Mouse (Mus musculus): Measurements from ENCODE around the gene Anks1b.

Gene Anks1b

GRCm38 (mm10) chr10:90830591-90831287, 957.4 kb downstream of the Anks1b start:
- Histone ChIP-seq H3K27me3 (ENCODE audit: control insufficient read depth, insufficient read depth, low read length, poor library complexity, severe bottlenecking) (no peaks in the 10 kb centered on the region), H3K36me3 (ENCODE audit: control insufficient read depth, insufficient read depth, low read length, poor library complexity, severe bottlenecking) (no peaks in the 10 kb centered on the region)
- DNase-seq (ENCODE audit: low read depth, low spot score): no peak

DNA sequence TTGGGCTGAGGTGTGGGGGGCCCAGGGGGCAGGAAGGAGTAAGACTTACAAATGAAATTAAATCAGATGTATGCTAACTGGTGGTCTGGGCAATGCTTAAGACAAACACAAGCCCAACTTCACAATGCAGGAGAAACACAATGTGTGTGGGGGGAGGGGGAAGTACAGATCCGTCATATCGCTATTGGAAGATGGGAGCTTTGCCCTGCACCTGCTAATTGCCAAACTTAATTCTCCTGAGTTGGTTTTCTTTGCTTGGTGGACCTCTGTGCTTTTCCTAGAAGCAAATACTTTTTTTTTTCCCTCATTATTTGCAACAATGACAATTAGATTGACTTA, 957.9 kb downstream of the Anks1b start:
- no peaks in the 10 kb centered on the region for H3K27me3 ChIP-seq (ENCODE audit: control insufficient read depth, insufficient read depth, low read length, poor library complexity, severe bottlenecking)
- H3K36me3 ChIP-seq (ENCODE audit: control insufficient read depth, insufficient read depth, low read length, poor library complexity, severe bottlenecking): no peaks in the 10 kb centered on the region
- DNase-seq (ENCODE audit: low read depth, low spot score): no peak

- no peak for DNase-seq (ENCODE audit: low read depth, low spot score)
- Histone ChIP-seq H3K36me3 (ENCODE audit: control insufficient read depth, insufficient read depth, low read length, poor library complexity, severe bottlenecking) (no peaks in the 10 kb centered on the region), H3K27me3 (ENCODE audit: control insufficient read depth, insufficient read depth, low read length, poor library complexity, severe bottlenecking) (no peaks in the 10 kb centered on the region)
These were observed 961.0 kb downstream of the Anks1b start for GRCm38 (mm10) chr10:90834306-90834705.

GRCm38 (mm10) chr10:90835195-90835594, 961.9 kb downstream of the Anks1b start:
- H3K27me3 ChIP-seq (ENCODE audit: control insufficient read depth, insufficient read depth, low read length, poor library complexity, severe bottlenecking): no peaks in the 10 kb centered on the region
- DNase-seq (ENCODE audit: low read depth, low spot score): no peak
- no peaks in the 10 kb centered on the region for H3K36me3 ChIP-seq (ENCODE audit: control insufficient read depth, insufficient read depth, low read length, poor library complexity, severe bottlenecking)

DNA sequence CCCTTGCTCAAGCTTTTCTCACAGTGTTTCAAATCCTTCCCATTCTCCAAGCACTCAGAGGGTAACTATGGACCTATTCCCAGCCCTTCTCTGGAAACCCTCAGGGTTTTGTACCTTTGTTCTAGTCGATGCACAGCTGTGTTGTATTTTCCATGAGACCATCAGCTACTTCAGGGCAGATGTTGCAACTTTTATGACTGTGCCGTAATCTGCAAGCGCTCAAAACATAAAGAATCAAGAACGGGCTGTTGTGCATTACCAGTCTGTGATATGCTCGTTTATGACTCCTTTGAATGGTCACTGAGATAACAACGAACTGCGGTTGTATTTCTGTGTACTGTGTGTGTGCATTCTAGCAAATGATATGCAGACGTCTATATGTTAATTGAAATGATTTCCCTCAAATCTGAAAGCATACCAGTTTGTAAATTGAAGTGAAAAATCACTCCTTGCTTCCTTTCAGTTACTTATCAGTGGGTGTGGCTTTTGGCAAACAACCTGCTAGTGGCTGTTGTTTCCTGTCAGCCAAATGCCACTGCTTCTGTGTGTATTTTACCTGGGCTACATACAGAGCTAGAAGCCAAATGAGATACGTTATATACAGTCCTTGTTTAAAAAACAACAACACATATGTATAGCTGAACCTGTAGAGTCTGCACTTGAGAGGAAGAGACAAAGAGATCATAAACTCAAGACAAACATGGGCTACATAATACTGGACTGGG, 966.5 kb downstream of the Anks1b start:
- no peak for DNase-seq (ENCODE audit: low read depth, low spot score)
- no peaks in the 10 kb centered on the region for H3K36me3 ChIP-seq (ENCODE audit: control insufficient read depth, insufficient read depth, low read length, poor library complexity, severe bottlenecking)
- no peaks in the 10 kb centered on the region for H3K27me3 ChIP-seq (ENCODE audit: control insufficient read depth, insufficient read depth, low read length, poor library complexity, severe bottlenecking)

- Histone ChIP-seq H3K27me3 (ENCODE audit: control insufficient read depth, insufficient read depth, low read length, poor library complexity, severe bottlenecking) (no peaks in the 10 kb centered on the region), H3K36me3 (ENCODE audit: control insufficient read depth, insufficient read depth, low read length, poor library complexity, severe bottlenecking) (no peaks in the 10 kb centered on the region)
- DNase-seq (ENCODE audit: low read depth, low spot score): no peak
These were observed 969.1 kb downstream of the Anks1b start for GRCm38 (mm10) chr10:90842398-90842797.

DNA sequence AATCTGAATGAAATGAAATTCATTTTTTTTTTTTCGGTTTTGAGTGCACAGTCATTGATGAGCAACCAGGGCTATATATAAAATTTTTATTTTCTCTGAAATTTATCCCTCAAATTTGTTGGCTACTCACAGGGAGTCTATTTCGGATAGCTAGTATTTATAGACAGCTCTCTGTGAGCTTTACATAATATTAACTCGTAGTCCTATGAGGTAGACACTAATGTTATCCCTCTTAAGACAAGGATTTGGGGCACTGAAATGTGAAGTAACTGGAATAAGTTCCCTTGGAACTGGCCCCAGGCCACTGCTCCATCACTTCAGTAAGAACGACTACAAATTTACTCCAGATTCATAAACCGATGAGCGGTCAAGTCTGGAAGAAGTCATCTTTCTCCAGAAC, 977.8 kb downstream of the Anks1b start:
- DNase-seq (ENCODE audit: low read depth, low spot score): no peak
- H3K36me3 ChIP-seq (ENCODE audit: control insufficient read depth, insufficient read depth, low read length, poor library complexity, severe bottlenecking): no peaks in the 10 kb centered on the region
- H3K27me3 ChIP-seq (ENCODE audit: control insufficient read depth, insufficient read depth, low read length, poor library complexity, severe bottlenecking): no peaks in the 10 kb centered on the region

GRCm38 (mm10) chr10:90851999-90852398, 978.7 kb downstream of the Anks1b start:
- no peaks in the 10 kb centered on the region for H3K36me3 ChIP-seq (ENCODE audit: control insufficient read depth, insufficient read depth, low read length, poor library complexity, severe bottlenecking)
- DNase-seq (ENCODE audit: low read depth, low spot score): no peak
- H3K27me3 ChIP-seq (ENCODE audit: control insufficient read depth, insufficient read depth, low read length, poor library complexity, severe bottlenecking): no peaks in the 10 kb centered on the region

DNA sequence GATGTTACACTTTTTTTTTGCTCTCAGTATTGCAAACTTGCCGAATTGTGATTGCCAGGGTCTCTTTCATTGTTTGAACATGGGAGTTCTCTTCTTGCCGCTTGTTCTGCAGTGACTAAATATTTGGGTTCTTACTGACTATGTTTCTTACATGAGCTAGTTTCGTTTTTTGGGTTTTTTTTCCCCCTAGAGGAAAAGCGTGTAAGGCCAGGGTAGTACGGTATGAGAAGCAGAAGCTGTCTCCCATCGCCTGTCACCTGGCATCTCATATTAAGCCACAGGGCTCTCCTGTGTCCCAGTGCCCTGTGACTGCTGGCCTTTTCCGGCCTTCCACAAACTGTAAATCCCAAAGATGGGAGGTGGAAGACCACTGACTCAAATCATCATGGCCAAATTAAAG, 979.1 kb downstream of the Anks1b start:
- H3K36me3 ChIP-seq (ENCODE audit: control insufficient read depth, insufficient read depth, low read length, poor library complexity, severe bottlenecking): no peaks in the 10 kb centered on the region
- DNase-seq (ENCODE audit: low read depth, low spot score): no peak
- no peaks in the 10 kb centered on the region for H3K27me3 ChIP-seq (ENCODE audit: control insufficient read depth, insufficient read depth, low read length, poor library complexity, severe bottlenecking)

DNA sequence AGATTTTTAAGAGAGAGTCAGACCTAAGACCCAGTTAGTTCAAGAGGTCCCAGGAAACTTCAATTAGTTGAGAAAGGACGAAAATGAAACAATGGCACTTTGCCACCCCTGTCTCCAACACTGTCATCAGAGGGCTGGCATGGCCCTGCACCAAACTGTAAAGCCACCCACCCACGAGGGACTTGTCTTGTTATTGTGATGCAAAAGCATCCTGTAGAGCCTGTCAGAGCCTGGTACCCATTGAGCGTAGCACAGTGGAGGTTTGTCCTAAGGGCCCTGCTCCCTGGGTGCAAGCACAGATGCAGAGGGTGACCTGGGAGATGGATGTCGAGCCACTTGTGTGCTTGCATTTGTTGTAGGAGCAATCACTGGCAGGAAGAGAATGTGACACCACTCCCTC, 983.4 kb downstream of the Anks1b start:
- H3K27me3 ChIP-seq (ENCODE audit: control insufficient read depth, insufficient read depth, low read length, poor library complexity, severe bottlenecking): no peaks in the 10 kb centered on the region
- no peak for DNase-seq (ENCODE audit: low read depth, low spot score)
- H3K36me3 ChIP-seq (ENCODE audit: control insufficient read depth, insufficient read depth, low read length, poor library complexity, severe bottlenecking): no peaks in the 10 kb centered on the region

- no peaks in the 10 kb centered on the region for H3K27me3 ChIP-seq (ENCODE audit: control insufficient read depth, insufficient read depth, low read length, poor library complexity, severe bottlenecking)
- DNase-seq (ENCODE audit: low read depth, low spot score): no peak
- no peaks in the 10 kb centered on the region for H3K36me3 ChIP-seq (ENCODE audit: control insufficient read depth, insufficient read depth, low read length, poor library complexity, severe bottlenecking)
These were observed 986.6 kb downstream of the Anks1b start for GRCm38 (mm10) chr10:90859665-90860523.

DNA sequence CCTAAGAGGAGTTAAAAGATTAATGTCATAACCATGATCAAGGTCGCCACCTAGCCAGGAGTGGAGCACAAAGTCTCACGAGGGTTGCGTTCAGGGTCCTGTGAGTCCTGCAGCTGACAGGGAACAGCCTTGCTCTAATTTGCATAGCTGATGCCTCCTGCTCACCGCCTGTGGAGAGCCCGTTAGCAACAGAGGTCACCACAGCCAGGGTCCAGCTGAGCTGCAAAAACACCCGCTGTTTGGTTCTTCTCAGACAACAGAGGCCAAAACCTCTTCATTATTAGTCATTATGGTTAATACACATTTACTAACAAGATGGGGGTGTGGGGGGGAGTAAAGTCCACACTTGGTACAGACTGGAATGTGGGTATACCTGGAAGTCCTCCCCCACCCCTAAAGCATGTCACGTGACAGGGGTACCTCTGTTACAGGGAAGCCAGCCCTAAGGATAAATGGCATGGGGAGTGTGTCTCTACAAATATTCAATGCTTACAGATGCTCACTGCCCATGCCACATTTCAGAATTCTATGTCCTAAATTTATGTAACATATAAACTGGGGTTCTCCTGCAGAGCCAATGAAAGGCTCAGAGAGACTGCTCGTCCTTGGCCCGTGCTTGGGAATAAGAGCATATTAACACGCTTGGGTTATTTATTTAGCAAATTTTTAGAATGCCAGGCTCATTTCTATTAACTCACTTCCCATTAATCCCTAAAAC, 990.7 kb downstream of the Anks1b start:
- Histone ChIP-seq H3K27me3 (ENCODE audit: control insufficient read depth, insufficient read depth, low read length, poor library complexity, severe bottlenecking) (no peaks in the 10 kb centered on the region), H3K36me3 (ENCODE audit: control insufficient read depth, insufficient read depth, low read length, poor library complexity, severe bottlenecking) (no peaks in the 10 kb centered on the region)
- DNase-seq (ENCODE audit: low read depth, low spot score): no peak

DNA sequence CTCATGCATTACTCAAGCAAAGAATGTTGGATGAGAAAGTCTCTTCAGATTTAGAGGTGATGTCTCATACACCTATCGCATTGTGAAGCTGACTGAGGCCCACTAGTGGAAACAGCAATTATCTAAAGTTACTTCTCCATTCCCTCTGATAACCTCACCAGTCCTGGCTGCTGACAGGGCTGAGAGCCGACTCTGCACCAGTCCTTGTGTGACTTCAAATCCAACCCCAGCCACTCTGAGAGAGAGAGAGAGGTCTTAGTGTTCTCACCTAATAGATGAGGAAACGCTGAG, 991.2 kb downstream of the Anks1b start:
- no peak for DNase-seq (ENCODE audit: low read depth, low spot score)
- H3K27me3 ChIP-seq (ENCODE audit: control insufficient read depth, insufficient read depth, low read length, poor library complexity, severe bottlenecking): no peaks in the 10 kb centered on the region
- no peaks in the 10 kb centered on the region for H3K36me3 ChIP-seq (ENCODE audit: control insufficient read depth, insufficient read depth, low read length, poor library complexity, severe bottlenecking)

- DNase-seq (ENCODE audit: low read depth, low spot score): no peak
- H3K36me3 ChIP-seq (ENCODE audit: control insufficient read depth, insufficient read depth, low read length, poor library complexity, severe bottlenecking): no peaks in the 10 kb centered on the region
- no peaks in the 10 kb centered on the region for H3K27me3 ChIP-seq (ENCODE audit: control insufficient read depth, insufficient read depth, low read length, poor library complexity, severe bottlenecking)
These were observed 999.9 kb downstream of the Anks1b start for GRCm38 (mm10) chr10:90873204-90873603.

DNA sequence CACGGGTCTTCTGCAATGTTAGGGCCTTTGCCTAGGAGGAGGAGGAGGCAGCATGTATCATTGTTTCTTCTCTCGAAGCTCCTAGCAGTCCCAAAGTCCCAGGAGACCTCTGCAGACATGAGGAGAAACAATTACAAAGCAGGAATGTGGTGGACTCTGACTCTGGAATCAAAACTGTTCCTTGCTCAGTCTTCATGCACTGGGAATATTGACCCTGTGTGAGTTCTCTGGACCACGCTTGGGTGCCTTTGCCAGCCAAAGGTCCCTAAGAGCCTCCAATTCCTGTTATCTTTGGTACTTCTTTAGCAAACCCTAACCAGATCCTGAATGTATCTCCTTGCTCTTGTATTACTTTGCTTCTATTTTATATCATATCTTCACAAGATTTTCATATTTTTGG, 1000.9 kb downstream of the Anks1b start:
- H3K36me3 ChIP-seq (ENCODE audit: control insufficient read depth, insufficient read depth, low read length, poor library complexity, severe bottlenecking): no peaks in the 10 kb centered on the region
- H3K27me3 ChIP-seq (ENCODE audit: control insufficient read depth, insufficient read depth, low read length, poor library complexity, severe bottlenecking): no peaks in the 10 kb centered on the region
- no peak for DNase-seq (ENCODE audit: low read depth, low spot score)

Data from splenic B cell, adult 2 months (primary cell).